Mouse (Mus musculus): ENCODE results near the gene Arrdc4. TPM values are rescaled to one million over a fixed set of nuclear protein-coding genes. Genes with fewer than 3 reads are reported as not detected.

The Arrdc4 gene
- polyA plus RNA-seq (2012; rRNA removed), result 16.0 and 16.2 TPM in 2 replicates
- 28.0 and 29.2 TPM in 2 replicates for polyA plus RNA-seq (2014; fragmentation: Nextera tagmentation; extraction: Ambion mirVana)

- DNase-seq (ENCODE audit: low spot score) (peak; percentile 99), ATAC-seq (ENCODE audit: low FRiP score, low read depth) (peak; percentile 100)
- H3K9ac ChIP-seq (ENCODE audit: low read depth, low read length, severe bottlenecking), result peak within 1 kb of the TSS; percentile 82
- peak within 1 kb of the TSS; percentile 84 for H3K4me3 ChIP-seq (replicated peaks; ENCODE audit: low read length)
- under 1% methylated on average over 47 of the region's 54 CpGs for WGBS
- TF ChIP-seq POLR2A (IDR thresholded peaks at IDR 0.05; ENCODE audit: borderline replicate concordance, extremely low read depth, insufficient read depth, insufficient read length), result 0 out of 2 replicates have a peak, but pooled peaks have one; percentile 22
- peaks cover 12% of the 10 kb centered on the region; the same call in 1 of the 2 replicates for H3K4me1 ChIP-seq (ENCODE audit: control insufficient read depth, insufficient read depth, low read length)
- H3K4me2 ChIP-seq (replicated peaks; ENCODE audit: low read depth, low read length, severe bottlenecking), result peak within 1 kb of the TSS; percentile 90
- no peaks in the 10 kb centered on the region for H3K9me3 ChIP-seq (ENCODE audit: control insufficient read depth, low read length)
- peaks cover 11% of the 10 kb centered on the region for H3K36me3 ChIP-seq (ENCODE audit: control insufficient read depth, insufficient read depth, low read length)
- no peaks in the 10 kb centered on the region for H3K27me3 ChIP-seq (ENCODE audit: control insufficient read depth, insufficient read depth, low read length)
- H3K27ac ChIP-seq (replicated peaks; ENCODE audit: low read depth, low read length), result peak within 1 kb of the TSS; percentile 69
Measured at GRCm38 (mm10) chr7:68748761-68749635, at the start of gene Arrdc4. Arrdc4 (minus strand) TSS chr7:68749241.

- H3K36me3 ChIP-seq (ENCODE audit: control insufficient read depth, insufficient read depth, low read length), result no peaks in the 10 kb centered on the region
- H3K9me3 ChIP-seq (ENCODE audit: control insufficient read depth, low read length), result no peaks in the 10 kb centered on the region
- DNase-seq (ENCODE audit: low spot score) (no peak), ATAC-seq (ENCODE audit: low FRiP score, low read depth) (no peak)
- H3K9ac ChIP-seq (ENCODE audit: low read depth, low read length, severe bottlenecking), result no peak overlapping the region
- no peaks in the 10 kb centered on the region for H3K4me1 ChIP-seq (ENCODE audit: control insufficient read depth, insufficient read depth, low read length)
- 73% methylated on average over 5 of the region's 5 CpGs for WGBS
- H3K4me3 ChIP-seq (replicated peaks; ENCODE audit: low read length), result no peak overlapping the region
- no peak overlapping the region for H3K4me2 ChIP-seq (replicated peaks; ENCODE audit: low read depth, low read length, severe bottlenecking)
- H3K27me3 ChIP-seq (ENCODE audit: control insufficient read depth, insufficient read depth, low read length), result no peaks in the 10 kb centered on the region
- H3K27ac ChIP-seq (replicated peaks; ENCODE audit: low read depth, low read length), result no peak overlapping the region
- no peak for TF ChIP-seq POLR2A (IDR thresholded peaks at IDR 0.05; ENCODE audit: borderline replicate concordance, extremely low read depth, insufficient read depth, insufficient read length)
Measured at GRCm38 (mm10) chr7:68795578-68795977, 46.5 kb upstream of the Arrdc4 start.

- Histone ChIP-seq H3K27ac (replicated peaks; ENCODE audit: low read depth, low read length) (no peak overlapping the region), H3K4me2 (replicated peaks; ENCODE audit: low read depth, low read length, severe bottlenecking) (no peak overlapping the region), H3K9me3 (ENCODE audit: control insufficient read depth, low read length) (no peaks in the 10 kb centered on the region), H3K4me1 (ENCODE audit: control insufficient read depth, insufficient read depth, low read length) (no peaks in the 10 kb centered on the region), H3K9ac (ENCODE audit: low read depth, low read length, severe bottlenecking) (no peak overlapping the region), H3K4me3 (replicated peaks; ENCODE audit: low read length) (no peak overlapping the region), H3K36me3 (ENCODE audit: control insufficient read depth, insufficient read depth, low read length) (no peaks in the 10 kb centered on the region), H3K27me3 (ENCODE audit: control insufficient read depth, insufficient read depth, low read length) (no peaks in the 10 kb centered on the region)
- DNase-seq (ENCODE audit: low spot score) (no peak), ATAC-seq (ENCODE audit: low FRiP score, low read depth) (no peak)
- WGBS, result 68% methylated on average over 3 of the region's 3 CpGs
- TF ChIP-seq POLR2A (IDR thresholded peaks at IDR 0.05; ENCODE audit: borderline replicate concordance, extremely low read depth, insufficient read depth, insufficient read length), result no peak
Measured at GRCm38 (mm10) chr7:68788711-68789110, 39.7 kb upstream of the Arrdc4 start.

GRCm38 (mm10) chr7:68771757-68772094, 22.7 kb upstream of the Arrdc4 start:
- ATAC-seq (ENCODE audit: low FRiP score, low read depth) (no peak), DNase-seq (ENCODE audit: low spot score) (no peak)
- H3K4me2 ChIP-seq (replicated peaks; ENCODE audit: low read depth, low read length, severe bottlenecking), result no peak overlapping the region
- no peak overlapping the region for H3K9ac ChIP-seq (ENCODE audit: low read depth, low read length, severe bottlenecking)
- no peaks in the 10 kb centered on the region for H3K27me3 ChIP-seq (ENCODE audit: control insufficient read depth, insufficient read depth, low read length)
- no peaks in the 10 kb centered on the region for H3K9me3 ChIP-seq (ENCODE audit: control insufficient read depth, low read length)
- no peaks in the 10 kb centered on the region for H3K4me1 ChIP-seq (ENCODE audit: control insufficient read depth, insufficient read depth, low read length)
- no peak for TF ChIP-seq POLR2A (IDR thresholded peaks at IDR 0.05; ENCODE audit: borderline replicate concordance, extremely low read depth, insufficient read depth, insufficient read length)
- no peak overlapping the region for H3K4me3 ChIP-seq (replicated peaks; ENCODE audit: low read length)
- WGBS, result 79% methylated on average over 2 of the region's 2 CpGs
- no peak overlapping the region for H3K27ac ChIP-seq (replicated peaks; ENCODE audit: low read depth, low read length)
- no peaks in the 10 kb centered on the region for H3K36me3 ChIP-seq (ENCODE audit: control insufficient read depth, insufficient read depth, low read length)

GRCm38 (mm10) chr7:68770894-68771756, 22.1 kb upstream of the Arrdc4 start:
- Histone ChIP-seq H3K27ac (replicated peaks; ENCODE audit: low read depth, low read length) (no peak overlapping the region), H3K9me3 (ENCODE audit: control insufficient read depth, low read length) (no peaks in the 10 kb centered on the region), H3K27me3 (ENCODE audit: control insufficient read depth, insufficient read depth, low read length) (no peaks in the 10 kb centered on the region), H3K4me3 (replicated peaks; ENCODE audit: low read length) (no peak overlapping the region), H3K4me1 (ENCODE audit: control insufficient read depth, insufficient read depth, low read length) (no peaks in the 10 kb centered on the region), H3K36me3 (ENCODE audit: control insufficient read depth, insufficient read depth, low read length) (no peaks in the 10 kb centered on the region), H3K4me2 (replicated peaks; ENCODE audit: low read depth, low read length, severe bottlenecking) (no peak overlapping the region), H3K9ac (ENCODE audit: low read depth, low read length, severe bottlenecking) (no peak overlapping the region)
- 76% methylated on average over 7 of the region's 7 CpGs for WGBS
- DNase-seq (ENCODE audit: low spot score) (no peak), ATAC-seq (ENCODE audit: low FRiP score, low read depth) (no peak)
- no peak for TF ChIP-seq POLR2A (IDR thresholded peaks at IDR 0.05; ENCODE audit: borderline replicate concordance, extremely low read depth, insufficient read depth, insufficient read length)

Measured in limb, embryonic 14.5 days (tissue).